Mouse (Mus musculus) heart, adult 8-10 months (tissue): ENCODE data around the gene Celsr2. TPM values are rescaled to one million over a fixed set of nuclear protein-coding genes. Genes with fewer than 3 reads are reported as not detected.

Experiments
- DNase-seq: peaks from one replicate; pipeline ENCODE4 v3.0.0; 2022; ENCODE audit warnings: low spot score
- total RNA-seq, 4 experiments: library from RNA; stranded (reverse); gene quantifications; 2 replicates each; pipeline ENCODE4 v1.2.4; 2022

The Celsr2 gene
- total RNA-seq, 4 experiments from 2014 or later: 7.4 to 10.9 (median 9.0) TPM

GRCm38 (mm10) chr3:108381945-108382875 lies 33.1 kb downstream of the Celsr2 start:
- peak; percentile 39 for DNase-seq

GRCm38 (mm10) chr3:108380695-108381094 lies 34.7 kb downstream of the Celsr2 start:
- DNase-seq: no peak

- no peak for DNase-seq
These were observed 36.3 kb downstream of the Celsr2 start for GRCm38 (mm10) chr3:108378875-108379663.

- DNase-seq: no peak
These were observed 42.7 kb downstream of the Celsr2 start for GRCm38 (mm10) chr3:108372691-108373090.

GRCm38 (mm10) chr3:108372274-108372673 lies 43.1 kb downstream of the Celsr2 start:
- DNase-seq: no peak

- DNase-seq: no peak
These were observed 46.6 kb downstream of the Celsr2 start for GRCm38 (mm10) chr3:108368721-108369120.

GRCm38 (mm10) chr3:108367828-108368227 lies 47.5 kb downstream of the Celsr2 start:
- DNase-seq: no peak

- no peak for DNase-seq
These were observed 48.2 kb downstream of the Celsr2 start for GRCm38 (mm10) chr3:108367173-108367572.

- DNase-seq: no peak
These were observed 50.9 kb downstream of the Celsr2 start, which contains the start of gene Mybphl for GRCm38 (mm10) chr3:108364270-108364995. TSS of gene Mybphl (plus strand) at chr3:108364911.

GRCm38 (mm10) chr3:108363626-108364025 lies 51.7 kb downstream of the Celsr2 start:
- peak; percentile 33 for DNase-seq

- DNase-seq: no peak
These were observed 54.5 kb downstream of the Celsr2 start for GRCm38 (mm10) chr3:108360894-108361293.

- no peak for DNase-seq
These were observed 56.9 kb downstream of the Celsr2 start for GRCm38 (mm10) chr3:108358445-108358844.

GRCm38 (mm10) chr3:108357051-108357450 lies 58.3 kb downstream of the Celsr2 start:
- no peak for DNase-seq

- no peak for DNase-seq
These were observed 60.1 kb downstream of the Celsr2 start for GRCm38 (mm10) chr3:108355245-108355644.

- no peak for DNase-seq
These were observed 67.0 kb downstream of the Celsr2 start for GRCm38 (mm10) chr3:108348376-108348775.

- no peak for DNase-seq
These were observed 69.5 kb downstream of the Celsr2 start for GRCm38 (mm10) chr3:108345855-108346254.

- DNase-seq: no peak
These were observed 73.2 kb downstream of the Celsr2 start for GRCm38 (mm10) chr3:108342185-108342584.

GRCm38 (mm10) chr3:108341040-108341439 lies 74.3 kb downstream of the Celsr2 start:
- DNase-seq: no peak
